Mouse (Mus musculus): Measurements from ENCODE around the gene Gh.

Gene Gh

DNA sequence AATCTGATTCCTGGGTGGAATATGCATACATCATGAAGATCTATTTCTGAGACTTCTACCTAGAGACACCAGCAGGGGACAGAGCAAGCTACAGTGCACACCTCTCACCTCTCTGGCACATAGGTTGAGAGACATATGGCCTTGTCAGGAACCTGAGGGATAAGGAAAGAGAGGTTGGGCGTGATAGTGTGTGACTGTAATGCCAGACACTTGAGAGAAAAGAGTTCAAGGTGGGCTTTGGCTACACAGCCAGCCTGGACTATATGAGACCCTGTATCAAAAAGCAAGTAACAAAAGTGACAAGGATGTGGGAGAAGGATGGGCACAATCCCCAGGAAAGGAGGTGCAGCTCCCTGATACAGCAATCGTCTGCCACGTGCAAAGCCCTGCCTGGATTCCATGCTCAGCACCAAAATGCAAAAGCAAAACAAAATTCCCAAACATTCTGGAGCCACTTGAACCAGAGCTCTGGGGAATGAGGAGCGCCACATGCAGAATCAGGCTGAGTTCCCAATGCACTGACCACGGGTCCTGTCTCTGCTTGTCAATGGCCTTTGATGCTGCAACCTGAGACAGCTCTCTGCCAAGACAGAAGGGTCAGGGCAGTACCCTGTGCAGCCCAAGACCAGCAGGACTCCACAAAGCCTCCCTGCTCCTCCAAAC, 30.4 kb downstream of the Gh start:
- DNase-seq (ENCODE audit: inconsistent age in 2 of 2, low spot score in 1 of 2): peak; percentile 51 to 82

DNA sequence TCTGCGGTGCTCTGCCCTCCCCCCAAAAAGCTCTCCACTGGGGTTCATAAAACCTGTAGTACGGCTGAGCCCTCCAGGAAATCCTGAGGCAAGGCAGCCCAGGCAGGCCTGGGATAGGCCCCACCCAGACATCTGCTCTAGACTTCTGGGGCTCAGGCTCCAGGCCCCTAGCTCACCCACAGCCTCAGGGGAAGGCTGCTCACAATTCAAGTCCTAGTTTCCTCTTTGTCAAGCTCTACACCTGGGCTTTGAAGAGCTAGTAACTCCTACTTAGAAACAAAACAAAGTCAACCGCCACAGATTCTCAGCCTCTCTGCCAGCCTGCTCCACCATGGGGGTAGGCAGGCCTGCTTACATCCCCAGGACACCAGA, 32.6 kb downstream of the Gh start:
- peak; percentile 52 to 80 for DNase-seq (ENCODE audit: inconsistent age in 2 of 2, low spot score in 1 of 2)

DNA sequence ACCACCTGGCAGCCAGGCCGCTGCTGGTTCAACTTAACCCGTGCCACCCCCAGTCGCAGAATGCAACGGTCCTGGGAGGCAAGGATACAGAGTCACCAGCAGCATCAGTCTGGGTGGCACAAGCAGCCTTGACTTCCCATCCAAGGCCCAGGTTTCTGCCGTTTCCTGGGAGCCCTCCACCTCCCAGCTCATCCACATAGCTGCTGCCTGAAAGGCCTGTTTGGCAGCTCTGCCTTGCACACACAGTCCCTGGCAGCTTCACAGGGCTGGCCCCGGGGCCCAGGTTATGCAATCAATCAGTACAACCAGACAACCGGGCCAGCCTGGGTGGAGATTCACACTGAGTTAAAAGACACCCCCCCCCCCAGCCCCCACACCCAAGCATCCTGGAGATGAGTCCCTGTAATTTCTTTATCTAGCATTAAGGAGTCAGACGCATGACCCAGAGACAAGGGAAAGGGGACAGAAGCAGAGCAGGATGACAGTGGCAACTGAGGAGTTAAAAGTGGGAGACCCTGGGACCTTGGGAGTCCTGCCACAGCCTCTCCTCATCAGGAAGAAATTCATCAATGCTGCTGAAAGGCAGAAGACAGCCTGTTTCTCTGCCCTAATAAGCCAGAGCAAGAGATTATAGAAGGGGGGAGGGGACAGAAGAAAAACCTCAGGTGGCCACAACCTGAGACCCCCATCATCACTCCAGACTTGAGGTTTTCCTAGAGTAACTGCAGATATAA, 33.2 kb downstream of the Gh start:
- peak; percentile 93 to 95 for DNase-seq (ENCODE audit: inconsistent age in 2 of 2, low spot score in 1 of 2)

DNA sequence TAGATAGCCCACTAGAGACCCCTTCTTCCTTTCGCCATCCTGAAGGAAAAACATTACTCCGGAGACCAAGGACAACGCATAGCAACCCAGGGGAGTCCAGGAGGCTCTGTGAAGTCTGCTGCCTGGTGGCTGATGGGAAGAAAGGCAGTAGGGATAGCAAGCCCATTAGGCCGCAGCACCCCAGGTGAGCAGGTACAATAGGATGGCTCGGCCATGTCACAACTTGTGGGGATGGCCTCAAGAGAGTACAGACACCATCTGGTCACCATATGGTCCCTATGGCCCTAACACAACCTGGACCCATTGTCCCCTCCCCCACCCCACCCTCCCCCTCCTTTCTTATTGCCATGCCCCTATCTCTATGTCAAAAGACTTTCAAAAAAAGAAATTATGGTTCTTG, 33.8 kb downstream of the Gh start:
- DNase-seq (ENCODE audit: inconsistent age in 2 of 2, low spot score in 1 of 2): no peak

DNA sequence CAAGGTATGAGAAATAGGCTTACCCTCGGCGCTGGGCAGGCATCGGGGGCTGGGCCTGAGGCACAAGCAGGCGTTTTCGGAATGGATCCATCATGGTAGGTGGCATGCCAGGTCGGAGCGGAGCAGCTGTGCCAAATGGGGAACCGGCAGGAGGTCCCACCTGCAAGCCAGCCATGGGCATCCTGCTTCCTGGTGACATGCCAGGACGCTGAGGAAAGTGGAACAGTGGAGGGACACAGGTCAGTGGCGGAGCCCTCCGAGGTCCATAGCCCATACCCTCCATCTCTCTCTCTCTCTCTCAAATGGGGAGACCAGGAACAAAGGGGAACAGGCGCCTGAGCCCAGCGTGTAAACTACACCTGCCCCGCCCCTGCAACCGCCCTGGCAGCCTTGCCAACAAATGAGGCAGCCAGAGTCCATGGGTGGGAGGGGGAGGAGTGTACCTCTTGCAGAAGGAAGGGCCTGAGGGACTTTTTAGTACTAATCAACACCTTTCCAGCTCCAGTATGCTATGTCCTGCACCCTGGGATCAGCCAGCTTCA, 34.3 kb downstream of the Gh start:
- peak; percentile 73 to 87 for DNase-seq (ENCODE audit: inconsistent age in 2 of 2, low spot score in 1 of 2)

DNA sequence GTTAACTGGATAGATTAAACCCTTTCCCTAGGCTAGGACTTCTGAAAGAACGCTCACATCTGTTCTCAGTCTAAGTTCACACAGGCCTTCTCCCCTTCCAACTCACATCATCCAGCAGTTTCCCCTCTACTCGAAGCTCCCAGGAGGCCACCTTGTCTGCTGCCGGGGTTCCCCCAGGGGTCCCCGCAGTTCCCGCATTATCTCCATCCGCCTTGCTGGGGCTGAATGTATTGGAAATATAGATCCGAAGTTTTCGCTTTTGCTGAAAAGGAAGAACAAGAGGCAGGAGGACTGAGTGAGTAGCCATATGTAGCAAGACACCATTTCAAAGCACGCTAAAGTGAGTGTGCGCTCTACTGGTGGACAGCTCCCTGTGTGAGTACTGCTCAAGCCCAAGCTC, 35.2 kb downstream of the Gh start:
- peak in 1 of 2 experiments; percentile 40 for DNase-seq (ENCODE audit: inconsistent age in 2 of 2, low spot score in 1 of 2)

DNA sequence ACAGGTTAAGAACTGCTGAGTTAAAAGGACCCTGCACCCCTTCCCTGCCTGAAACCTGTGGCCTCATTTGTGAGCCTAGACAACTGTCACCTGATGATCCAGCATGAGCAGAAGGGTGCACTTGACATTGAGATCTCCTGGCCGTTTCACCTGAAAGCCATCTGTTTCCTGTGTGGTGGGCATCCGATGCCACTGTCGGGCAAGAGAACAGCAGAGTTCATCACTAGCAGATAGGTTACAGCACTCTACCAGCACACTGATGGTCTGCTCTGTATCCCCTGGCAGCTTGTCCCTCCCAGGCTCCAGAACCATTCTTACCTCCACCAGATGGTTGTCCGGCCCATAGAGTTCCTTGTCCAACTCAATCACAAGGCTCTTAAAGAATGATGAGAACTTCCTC, 36.1 kb downstream of the Gh start:
- peak in 1 of 2 experiments; percentile 30 for DNase-seq (ENCODE audit: inconsistent age in 2 of 2, low spot score in 1 of 2)

DNA sequence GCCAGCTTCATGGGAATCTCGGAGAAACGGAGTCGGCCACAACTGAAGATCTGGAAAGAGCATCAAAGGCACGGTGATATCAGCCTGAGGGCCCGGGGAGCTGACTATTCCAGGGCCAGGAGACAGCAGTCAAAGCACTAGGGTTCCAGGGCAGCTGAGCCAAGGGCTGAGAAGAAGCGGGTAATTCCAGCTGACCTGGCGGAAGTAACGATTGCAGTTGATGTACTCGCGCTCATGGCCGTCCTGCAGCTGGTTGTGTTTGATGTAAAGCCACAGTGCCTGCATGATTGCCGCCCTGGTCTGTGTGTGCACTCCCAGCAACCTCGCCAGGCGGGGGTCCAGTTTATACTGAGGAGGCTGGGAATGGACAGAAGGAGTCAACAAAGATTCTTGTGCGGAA, 36.7 kb downstream of the Gh start:
- DNase-seq (ENCODE audit: inconsistent age in 2 of 2, low spot score in 1 of 2): peak in 1 of 2 experiments; percentile 37

DNA sequence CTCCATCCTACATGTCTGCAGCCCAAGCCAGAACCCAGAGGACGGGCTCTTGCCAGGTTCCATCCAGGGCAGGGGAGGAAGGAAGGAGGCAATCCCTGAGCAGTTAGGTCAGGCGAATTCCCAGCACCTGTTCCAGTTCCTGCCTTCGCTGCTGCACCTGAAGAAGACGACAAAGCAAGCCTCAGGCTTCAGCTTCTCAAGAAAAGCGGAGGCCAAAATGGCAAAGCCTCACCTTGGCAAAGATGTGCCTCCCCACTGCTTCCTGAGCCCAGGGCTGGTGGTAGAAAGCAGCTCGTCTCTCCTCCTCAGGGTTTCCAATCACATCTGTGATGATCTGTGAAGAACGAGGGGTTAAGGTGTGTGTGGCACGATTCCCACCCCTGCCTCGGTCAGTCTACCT, 37.7 kb downstream of the Gh start:
- DNase-seq (ENCODE audit: inconsistent age in 2 of 2, low spot score in 1 of 2): peak in 1 of 2 experiments; percentile 29

DNA sequence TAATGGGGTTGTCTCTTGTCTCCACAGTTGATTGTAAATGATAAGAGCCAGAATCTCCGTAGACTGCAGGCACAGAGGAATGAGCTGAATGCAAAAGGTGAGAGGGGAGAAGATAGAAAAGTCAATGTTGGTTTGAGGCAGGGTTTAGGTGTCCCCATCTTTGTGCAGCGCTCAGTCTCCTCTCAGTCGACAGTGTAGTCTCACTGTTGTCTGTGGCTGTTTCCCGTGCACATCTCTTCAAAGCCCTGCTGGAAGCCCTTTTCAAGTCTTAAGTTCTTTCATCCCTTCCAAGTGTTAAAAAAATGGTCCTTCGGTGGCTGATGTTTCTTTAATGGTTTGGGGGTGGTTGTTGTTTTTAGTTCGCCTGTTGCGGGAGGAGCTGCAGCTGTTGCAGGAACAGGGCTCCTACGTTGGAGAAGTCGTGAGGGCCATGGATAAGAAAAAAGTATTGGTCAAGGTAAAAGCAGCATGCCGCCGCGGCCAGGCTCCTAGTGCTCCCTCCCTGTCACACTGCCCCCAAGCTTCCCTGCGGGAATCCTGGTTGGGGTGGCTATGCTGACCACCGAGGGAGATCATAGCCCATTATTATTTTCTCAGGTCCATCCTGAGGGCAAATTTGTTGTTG, 40.7 kb downstream of the Gh start:
- DNase-seq (ENCODE audit: inconsistent age in 2 of 2, low spot score in 1 of 2): peak in 1 of 2 experiments; percentile 58

DNA sequence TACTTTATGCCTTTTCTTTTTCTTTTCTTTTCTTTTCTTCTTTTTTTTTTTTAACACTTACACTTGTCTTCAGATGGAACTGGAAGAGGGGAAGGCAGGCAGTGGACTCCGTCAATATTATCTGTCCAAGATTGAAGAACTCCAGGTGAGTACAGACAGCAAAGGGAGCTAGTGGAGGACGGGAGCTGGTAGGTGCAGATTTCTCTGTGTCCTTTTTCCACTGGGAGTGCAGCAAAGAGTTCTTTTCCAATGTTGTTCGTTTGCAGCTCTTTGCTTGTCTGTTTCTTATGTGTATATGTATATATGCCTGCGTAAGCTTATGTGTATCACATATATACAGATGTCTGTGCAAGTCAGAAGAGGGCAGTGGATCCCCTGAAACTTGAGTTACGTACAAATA, 44.9 kb downstream of the Gh start:
- DNase-seq (ENCODE audit: inconsistent age in 2 of 2, low spot score in 1 of 2): peak in 1 of 2 experiments; percentile 68

DNA sequence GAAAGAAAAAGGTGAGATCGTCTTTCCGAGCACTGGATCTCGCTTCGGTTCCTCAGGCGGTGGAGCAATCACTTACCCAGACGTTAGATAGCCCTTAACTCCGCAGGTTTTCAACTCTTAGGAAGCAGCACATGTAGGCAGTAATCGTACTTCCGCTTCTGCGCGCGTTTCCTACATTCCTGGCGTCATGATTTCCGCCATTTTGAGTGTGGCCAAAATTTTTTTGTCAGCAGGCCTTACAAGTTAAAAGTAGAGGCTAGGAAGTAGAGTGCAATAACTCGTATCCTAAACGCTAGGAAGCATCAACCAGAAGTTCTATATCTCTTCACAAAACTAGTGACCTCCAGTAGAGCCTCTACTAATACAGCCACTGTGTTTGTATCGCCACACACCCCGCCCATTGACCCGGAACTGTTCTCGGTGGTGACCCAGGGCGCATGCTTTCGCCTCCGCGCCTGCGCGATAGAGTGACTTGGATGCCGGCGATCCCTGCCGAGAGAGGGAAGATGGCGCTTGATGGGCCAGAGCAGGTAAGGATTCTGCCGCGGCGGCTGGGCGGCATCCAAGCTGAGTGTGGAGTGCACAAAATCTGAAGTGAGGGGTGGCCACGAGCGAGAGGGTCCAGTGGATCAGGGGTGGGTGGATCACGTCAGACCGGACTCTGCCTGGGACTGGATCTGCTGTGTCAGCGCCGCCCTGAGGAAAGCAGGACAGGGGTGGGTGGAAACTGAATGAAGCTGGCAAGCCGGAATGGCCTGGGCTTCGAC, 45.8 kb downstream of the Gh start, which contains the start of the genes Ftsj3 and Psmc5:
TSS of gene Ftsj3 (minus strand) at position 395 of the 767 bp plus-strand sequence.
TSS of gene Psmc5 (plus strand) at position 470 of the 767 bp plus-strand sequence.
- peak; percentile 98 to 100 for DNase-seq (ENCODE audit: inconsistent age in 2 of 2, low spot score in 1 of 2)

DNA sequence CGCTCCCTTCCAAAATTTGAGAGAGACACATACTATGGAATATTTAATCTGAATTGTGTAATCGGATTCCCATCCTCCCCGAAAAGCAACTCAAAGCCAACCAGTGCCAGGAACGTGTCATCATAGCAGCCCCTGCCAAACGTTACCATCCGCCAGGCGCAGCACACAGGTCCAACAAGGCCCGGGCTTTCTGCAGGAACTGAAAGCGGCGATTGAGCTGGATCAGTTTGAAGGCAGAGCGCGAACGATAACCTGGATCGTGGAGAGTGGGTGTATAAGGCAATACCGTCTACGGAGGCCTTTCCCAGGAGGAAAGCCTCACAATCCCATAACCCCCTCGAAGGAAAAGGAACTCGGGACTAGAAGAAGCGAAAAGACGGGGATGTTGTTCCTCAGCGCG, 46.5 kb downstream of the Gh start:
- DNase-seq (ENCODE audit: inconsistent age in 2 of 2, low spot score in 1 of 2): no peak

DNA sequence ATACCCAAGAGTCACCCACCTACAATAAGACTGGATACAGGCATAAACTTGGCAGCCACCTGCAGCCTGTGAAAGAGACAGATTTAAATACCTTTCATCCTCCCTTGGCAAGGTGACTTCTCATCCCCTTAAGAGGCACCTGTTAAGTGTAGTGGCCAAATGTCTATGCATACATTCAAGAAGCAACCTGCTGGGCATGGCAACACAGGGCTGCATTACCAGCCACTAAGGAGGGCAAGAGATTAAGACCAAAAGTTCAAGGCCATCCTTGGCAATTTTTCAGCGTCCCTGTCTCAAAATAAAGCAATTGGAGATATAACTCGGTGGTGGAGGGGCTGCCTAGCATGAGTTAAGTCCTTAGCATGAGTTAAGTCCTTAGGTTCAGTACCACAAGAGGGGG, 46.9 kb downstream of the Gh start:
- DNase-seq (ENCODE audit: inconsistent age in 2 of 2, low spot score in 1 of 2): no peak

Data from adrenal gland, adult (tissue).